Mouse (Mus musculus) MEL (cell line): Measurements from ENCODE around the gene Pdzd2. TPM values are rescaled to one million over a fixed set of nuclear protein-coding genes. Genes with fewer than 3 reads are reported as not detected.

ENCODE experiments used
- DNase-seq: peaks from one replicate; pipeline ENCODE4 v3.0.0; 2011; ENCODE audit warnings: low read depth, low spot score
- H3K27ac ChIP-seq: 2 replicates; pipeline ENCODE4 v1.5.1; 2012; ENCODE audit warnings: low read depth, mild to moderate bottlenecking, control low read depth, low read length, moderate library complexity; ENCODE audit not compliant: control insufficient read depth
- H3K27me3 ChIP-seq, 2 experiments: fragments of 150-350 bp in 1 of 2; sonication (generic) in 1 of 2; 2 replicates each; pipeline ENCODE4 v1.6.1; 2012; ENCODE audit warnings: low read length in 2 of 2, mild to moderate bottlenecking in 2 of 2, improper control_type of control experiment in 1 of 2, moderate library complexity in 1 of 2; ENCODE audit not compliant: insufficient read depth in 2 of 2, control insufficient read depth in 1 of 2
- H3K36me3 ChIP-seq, 2 experiments: 2 replicates each; pipeline ENCODE4 v1.6.1; 2012 to 2014; ENCODE audit warnings: low read length in 2 of 2, improper control_type of control experiment in 1 of 2, inconsistent platforms in 1 of 2, mild to moderate bottlenecking in 1 of 2; ENCODE audit not compliant: insufficient read depth in 2 of 2, control insufficient read depth in 1 of 2
- H3K4me1 ChIP-seq, 2 experiments: fragments of 150-350 bp in 1 of 2; sonication (generic) in 1 of 2; 2 replicates each; pipeline ENCODE4 v1.6.1; 2012; ENCODE audit warnings: low read length in 2 of 2, improper control_type of control experiment in 1 of 2, mild to moderate bottlenecking in 1 of 2; ENCODE audit not compliant: insufficient read depth in 2 of 2, control insufficient read depth in 1 of 2
- H3K4me3 ChIP-seq, 2 experiments: fragments of 150-350 bp in 1 of 2; sonication (generic) in 1 of 2; 2 replicates each; pipeline ENCODE4 v1.5.1; 2012; ENCODE audit warnings: low read depth in 2 of 2, low read length in 2 of 2, mild to moderate bottlenecking in 2 of 2, moderate library complexity in 2 of 2, control low read depth in 1 of 2, improper control_type of control experiment in 1 of 2; ENCODE audit not compliant: control insufficient read depth in 1 of 2, insufficient read depth in 1 of 2
- H3K79me2 ChIP-seq: 2 replicates; pipeline ENCODE4 v1.6.1; 2012; ENCODE audit warnings: mild to moderate bottlenecking, low read length, moderate library complexity; ENCODE audit not compliant: control insufficient read depth, poor library complexity, insufficient read depth
- H3K9ac ChIP-seq: 2 replicates; pipeline ENCODE4 v1.6.1; 2012; ENCODE audit warnings: low read depth, mild to moderate bottlenecking, control low read depth, low read length, moderate library complexity; ENCODE audit not compliant: control insufficient read depth, poor library complexity, severe bottlenecking
- H3K9me3 ChIP-seq: fragments of 150-350 bp; sonication (generic); replicated peaks from 2 replicates; pipeline ENCODE4 v1.6.1; 2012; ENCODE audit warnings: mild to moderate bottlenecking, low read length, improper control_type of control experiment, moderate library complexity; ENCODE audit not compliant: insufficient read depth
- BHLHE40 ChIP-seq: IDR thresholded peaks from 2 replicates; pipeline ENCODE4 v1.6.1; 2012; ENCODE audit warnings: low read depth, mild to moderate bottlenecking, inconsistent platforms, low read length, improper control_type of control experiment, borderline replicate concordance
- CHD1 ChIP-seq: IDR thresholded peaks from 2 replicates; pipeline ENCODE4 v1.6.1; 2012; ENCODE audit warnings: low read depth, mild to moderate bottlenecking, inconsistent platforms, low read length, improper control_type of control experiment
- CHD2 ChIP-seq: IDR thresholded peaks from 2 replicates; pipeline ENCODE4 v1.6.1; 2011; ENCODE audit warnings: low read length, improper control_type of control experiment
- E2F4 ChIP-seq: IDR thresholded peaks from 2 replicates; pipeline ENCODE4 v1.6.1; 2011; ENCODE audit warnings: low read depth, low read length, improper control_type of control experiment, borderline replicate concordance
- ELF1 ChIP-seq: IDR thresholded peaks from 2 replicates; pipeline ENCODE4 v1.6.1; 2014; ENCODE audit warnings: low read depth, mild to moderate bottlenecking, inconsistent platforms, low read length, improper control_type of control experiment, moderate library complexity
- EP300 ChIP-seq, 2 experiments: IDR thresholded peaks; 2 replicates each; pipeline ENCODE4 v1.6.1; 2011; ENCODE audit warnings: improper control_type of control experiment in 2 of 2, low read length in 2 of 2, low read depth in 1 of 2, mild to moderate bottlenecking in 1 of 2
- ETS1 ChIP-seq: IDR thresholded peaks from 2 replicates; pipeline ENCODE4 v1.6.1; 2012; ENCODE audit warnings: low read depth, mild to moderate bottlenecking, inconsistent platforms, low read length, improper control_type of control experiment, moderate library complexity
- GATA1 ChIP-seq: IDR thresholded peaks from 2 replicates; pipeline ENCODE4 v1.6.1; 2011; ENCODE audit warnings: low read depth, low read length, improper control_type of control experiment
- HCFC1 ChIP-seq: IDR thresholded peaks from 2 replicates; pipeline ENCODE4 v1.6.1; 2012; ENCODE audit warnings: low read depth, mild to moderate bottlenecking, inconsistent platforms, low read length, improper control_type of control experiment, moderate library complexity
- MAFK ChIP-seq: IDR thresholded peaks from 2 replicates; pipeline ENCODE4 v1.6.1; 2011; ENCODE audit warnings: low read depth, mild to moderate bottlenecking, low read length, improper control_type of control experiment, borderline replicate concordance
- MAZ ChIP-seq: IDR thresholded peaks from 2 replicates; pipeline ENCODE4 v1.6.1; 2012; ENCODE audit warnings: low read depth, mild to moderate bottlenecking, inconsistent platforms, low read length, improper control_type of control experiment
- MEF2A ChIP-seq: IDR thresholded peaks from 2 replicates; pipeline ENCODE4 v1.6.1; 2014; ENCODE audit warnings: low read depth, mild to moderate bottlenecking, inconsistent platforms, low read length, improper control_type of control experiment; ENCODE audit not compliant: poor library complexity, insufficient replicate concordance, severe bottlenecking; ENCODE audit errors: extremely low read depth
- MXI1 ChIP-seq: IDR thresholded peaks from 2 replicates; pipeline ENCODE4 v1.6.1; 2011; ENCODE audit warnings: mild to moderate bottlenecking, low read depth, low read length, improper control_type of control experiment
- MYB ChIP-seq: IDR thresholded peaks from 2 replicates; pipeline ENCODE4 v1.6.1; 2011; ENCODE audit warnings: mild to moderate bottlenecking, low read depth, low read length, improper control_type of control experiment
- MYC ChIP-seq: IDR thresholded peaks from 2 replicates; pipeline ENCODE4 v1.6.1; 2011; ENCODE audit warnings: low read depth, mild to moderate bottlenecking, low read length, improper control_type of control experiment, moderate library complexity
- NELFE ChIP-seq: IDR thresholded peaks from 2 replicates; pipeline ENCODE4 v1.6.1; 2011; ENCODE audit warnings: low read depth, low read length, improper control_type of control experiment
- POLR2A ChIP-seq, 2 experiments: IDR thresholded peaks; 2 replicates each; pipeline ENCODE4 v1.6.1; 2011 to 2012; ENCODE audit warnings: low read length in 2 of 2, mild to moderate bottlenecking in 2 of 2, control low read depth in 1 of 2, improper control_type of control experiment in 1 of 2, low read depth in 1 of 2, moderate library complexity in 1 of 2; ENCODE audit not compliant: control insufficient read depth in 1 of 2, insufficient read depth in 1 of 2, poor library complexity in 1 of 2
- RCOR1 ChIP-seq: IDR thresholded peaks from 2 replicates; pipeline ENCODE4 v1.6.1; 2012; ENCODE audit warnings: low read depth, mild to moderate bottlenecking, inconsistent platforms, low read length, improper control_type of control experiment
- SIN3A ChIP-seq: IDR thresholded peaks from 2 replicates; pipeline ENCODE4 v1.6.1; 2012; ENCODE audit warnings: low read length, improper control_type of control experiment, inconsistent platforms
- SMC3 ChIP-seq: IDR thresholded peaks from 2 replicates; pipeline ENCODE4 v1.6.1; 2011; ENCODE audit warnings: low read depth, low read length, improper control_type of control experiment
- TAL1 ChIP-seq: IDR thresholded peaks from 2 replicates; pipeline ENCODE4 v1.6.1; 2012; ENCODE audit warnings: mild to moderate bottlenecking, inconsistent platforms, low read length, moderate library complexity, mixed read lengths
- TBP ChIP-seq: IDR thresholded peaks from 2 replicates; pipeline ENCODE4 v1.8.0; 2011; ENCODE audit warnings: low read depth, low read length, improper control_type of control experiment
- TCF12 ChIP-seq: IDR thresholded peaks from 2 replicates; pipeline ENCODE4 v1.6.1; 2014; ENCODE audit warnings: low read depth, mild to moderate bottlenecking, inconsistent platforms, low read length, improper control_type of control experiment, moderate library complexity
- UBTF ChIP-seq: IDR thresholded peaks from 2 replicates; pipeline ENCODE4 v1.6.1; 2012; ENCODE audit warnings: low read depth, mild to moderate bottlenecking, inconsistent platforms, low read length, improper control_type of control experiment, moderate library complexity, borderline replicate concordance; ENCODE audit not compliant: insufficient read depth
- ZKSCAN1 ChIP-seq: IDR thresholded peaks from 2 replicates; pipeline ENCODE4 v1.6.1; 2012; ENCODE audit warnings: low read depth, mild to moderate bottlenecking, inconsistent platforms, low read length, improper control_type of control experiment, moderate library complexity
- ZNF384 ChIP-seq: IDR thresholded peaks from 2 replicates; pipeline ENCODE4 v1.6.1; 2012; ENCODE audit warnings: low read depth, mild to moderate bottlenecking, inconsistent platforms, low read length, improper control_type of control experiment
- polyA plus RNA-seq, 2 experiments: library from polyadenylated mRNA; stranded (reverse) in 1 of 2; unstranded in 1 of 2; fragments of >175 nt in 1 of 2; fragments of >200 nt in 1 of 2; gene quantifications; 2 replicates each; pipeline versions ENCODE4 v1.2.1 to v1.2.4; 2012; ENCODE audit warnings: low replicate concordance in 2 of 2, low read depth in 1 of 2; ENCODE audit not compliant: insufficient read length in 2 of 2, insufficient read depth in 1 of 2, missing spikeins in 1 of 2
- total RNA-seq: library from RNA; depleted of rRNA; stranded (reverse); fragments of 300-350 nt; gene quantifications from 2 replicates; pipeline ENCODE4 v1.2.3, GENCODE M21; 2012

The Pdzd2 gene
- total and polyA plus RNA-seq, 3 experiments: 0.15 to 0.33 TPM; not detected in 1

DNA sequence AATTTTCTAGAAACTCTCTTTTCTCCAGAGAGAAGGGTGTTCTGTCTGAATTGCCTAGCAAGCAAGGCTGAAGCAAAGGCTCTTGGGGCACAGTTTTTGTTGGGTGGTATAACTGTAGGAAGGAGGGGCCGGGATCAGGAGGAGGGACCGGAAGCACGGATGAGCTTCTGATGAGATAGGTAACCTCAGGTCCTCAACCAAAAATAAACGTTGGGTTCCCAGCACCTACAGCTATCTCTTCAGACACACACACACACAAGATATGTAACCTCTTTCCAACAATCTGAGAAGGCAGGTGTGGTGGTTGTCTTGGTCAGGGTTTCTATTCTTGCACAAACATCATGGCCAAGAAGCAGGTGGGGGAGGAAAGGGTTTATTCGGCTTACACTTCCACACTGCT, 422.4 kb downstream of the Pdzd2 start:
- Histone ChIP-seq H3K27ac (peak overlapping the region; percentile 82), H3K27me3 (no peaks in the 10 kb centered on the region), H3K79me2 (peaks cover 13% of the 10 kb centered on the region), H3K4me1 (peaks cover 14 to 31% of the 10 kb centered on the region in 2 experiments), H3K9me3 (no peaks in the 10 kb centered on the region), H3K4me3 (peak overlapping the region in 1 of 2 experiments; percentile 20; a peak in 2 of 4 replicates), H3K9ac (peak overlapping the region; percentile 49), H3K36me3 (peaks cover 0 to 31% of the 10 kb centered on the region in 2 experiments; a peak in 2 of 4 replicates)
- DNase-seq: peak; percentile 95
- TF ChIP-seq RCOR1: peak; percentile 96
- TF ChIP-seq MYB: peak; percentile 87
- TF ChIP-seq POLR2A (IDR thresholded peaks at IDR 0.05; ENCODE audit: control insufficient read depth in 1 of 2, insufficient read depth in 1 of 2, low read depth in 1 of 2, low read length in 2 of 2, poor library complexity in 1 of 2): peak in 1 of 2 experiments; percentile 67; a peak in 2 of 4 replicates
- TF ChIP-seq MEF2A: peak; percentile 96
- TF ChIP-seq ZNF384: peak; percentile 26; the same call in 1 of the 2 replicates
- no peak for TF ChIP-seq ZKSCAN1
- TF ChIP-seq SMC3: no peak
- peak; percentile 75 for TF ChIP-seq TBP
- peak; percentile 17; the same call in 1 of the 2 replicates for TF ChIP-seq NELFE
- peak; percentile 96 for TF ChIP-seq TCF12
- TF ChIP-seq GATA1: peak; percentile 94
- no peak for TF ChIP-seq CHD1
- no peak; the same call in 1 of the 2 replicates for TF ChIP-seq MXI1
- 0 out of 2 replicates have a peak, but pooled peaks have one; percentile 50 for TF ChIP-seq MAZ
- TF ChIP-seq TAL1: peak; percentile 82
- TF ChIP-seq UBTF: 0 out of 2 replicates have a peak, but pooled peaks have one; percentile 11
- peak; percentile 63; the same call in 1 of the 2 replicates for TF ChIP-seq HCFC1
- TF ChIP-seq BHLHE40: peak; percentile 59; the same call in 1 of the 2 replicates
- peak; percentile 59; the same call in 1 of the 2 replicates for TF ChIP-seq ELF1
- peak; percentile 92 to 96 for TF ChIP-seq EP300 (IDR thresholded peaks at IDR 0.05; ENCODE audit: low read depth in 1 of 2, low read length in 2 of 2)
- TF ChIP-seq MAFK: peak; percentile 58; the same call in 1 of the 2 replicates
- TF ChIP-seq ETS1: peak; percentile 95
- TF ChIP-seq SIN3A: peak; percentile 89
- no peak for TF ChIP-seq E2F4
- no peak for TF ChIP-seq CHD2
- TF ChIP-seq MYC: no peak
